Mouse (Mus musculus): Measurements from ENCODE around the gene Ssbp3. TPM values are rescaled to one million over a fixed set of nuclear protein-coding genes. Genes with fewer than 3 reads are reported as not detected.

Gene Ssbp3
- total RNA-seq, 2 experiments from 2014 or later = 89.5 to 106 TPM

GRCm38 (mm10) chr4:106905898-106906297 is 4.6 kb upstream of the Ssbp3 start:
- DNase-seq (ENCODE audit: low spot score in 2 of 2) = no peak

- DNase-seq (ENCODE audit: low spot score in 2 of 2) = no peak
These were observed 2.6 kb upstream of the Ssbp3 start for GRCm38 (mm10) chr4:106907701-106908425.

- DNase-seq (ENCODE audit: low spot score in 2 of 2) = no peak
These were observed 2.1 kb upstream of the Ssbp3 start for GRCm38 (mm10) chr4:106908426-106908809.

DNA sequence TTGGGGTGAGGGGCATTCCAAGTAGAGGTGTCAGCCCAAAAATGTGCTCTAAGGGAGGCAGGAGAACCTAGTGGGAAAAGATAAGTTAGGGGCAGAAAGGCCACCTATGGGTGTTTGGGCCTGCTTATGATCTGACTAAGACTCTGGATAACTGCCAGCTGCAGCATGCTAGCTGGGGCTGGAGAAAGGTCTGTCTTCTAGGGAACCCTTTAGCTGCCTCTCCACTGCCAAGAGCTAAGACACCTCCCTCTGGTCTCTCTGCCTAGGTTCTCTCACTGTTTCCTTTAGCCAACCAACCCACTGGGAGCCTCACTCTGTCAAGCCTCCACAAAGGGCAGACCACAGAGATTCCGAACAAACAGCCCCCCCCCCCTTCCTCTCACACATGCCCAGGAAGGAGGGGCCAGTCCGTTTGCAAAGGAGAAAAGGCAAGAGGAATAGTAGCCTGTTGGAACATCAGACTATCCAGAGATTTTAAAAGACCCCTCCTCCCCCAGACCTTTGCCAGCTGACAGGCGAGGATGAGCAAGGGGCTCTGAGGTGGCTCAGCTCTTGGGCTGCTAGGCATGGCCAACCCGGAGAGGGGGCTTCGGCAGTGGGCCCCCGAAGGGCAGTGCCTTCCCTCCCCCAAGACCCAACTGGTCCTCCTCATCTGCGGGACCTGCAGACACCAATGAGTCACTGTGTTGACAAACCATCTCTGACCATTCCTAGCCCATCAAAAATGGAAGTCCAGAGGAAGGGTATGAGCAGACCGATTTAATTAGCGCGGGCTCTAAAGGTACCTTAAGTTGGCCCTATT is 1.4 kb upstream of the Ssbp3 start:
- DNase-seq (ENCODE audit: low spot score in 2 of 2) = no peak

DNA sequence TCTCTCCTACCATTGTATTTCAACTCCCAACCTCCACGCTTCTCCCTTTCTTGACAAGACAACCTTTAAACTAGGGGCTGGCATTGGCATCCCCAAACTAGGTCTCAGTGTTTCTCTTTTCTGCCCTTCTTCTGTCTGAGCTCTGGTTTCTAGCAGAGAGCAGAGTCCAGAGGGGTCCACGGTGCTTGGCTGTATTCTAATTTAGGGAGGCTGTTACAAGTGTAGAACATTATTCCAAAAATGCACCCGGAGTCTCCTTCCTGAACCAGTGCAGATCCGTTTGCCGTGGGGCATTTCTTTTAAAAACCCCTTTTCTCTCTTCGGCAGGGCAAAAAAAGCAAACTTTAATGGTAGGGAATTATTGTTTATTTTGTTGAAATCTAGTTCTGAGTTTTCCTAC is 704 bp upstream of the Ssbp3 start:
- DNase-seq (ENCODE audit: low spot score in 2 of 2) = no peak

DNA sequence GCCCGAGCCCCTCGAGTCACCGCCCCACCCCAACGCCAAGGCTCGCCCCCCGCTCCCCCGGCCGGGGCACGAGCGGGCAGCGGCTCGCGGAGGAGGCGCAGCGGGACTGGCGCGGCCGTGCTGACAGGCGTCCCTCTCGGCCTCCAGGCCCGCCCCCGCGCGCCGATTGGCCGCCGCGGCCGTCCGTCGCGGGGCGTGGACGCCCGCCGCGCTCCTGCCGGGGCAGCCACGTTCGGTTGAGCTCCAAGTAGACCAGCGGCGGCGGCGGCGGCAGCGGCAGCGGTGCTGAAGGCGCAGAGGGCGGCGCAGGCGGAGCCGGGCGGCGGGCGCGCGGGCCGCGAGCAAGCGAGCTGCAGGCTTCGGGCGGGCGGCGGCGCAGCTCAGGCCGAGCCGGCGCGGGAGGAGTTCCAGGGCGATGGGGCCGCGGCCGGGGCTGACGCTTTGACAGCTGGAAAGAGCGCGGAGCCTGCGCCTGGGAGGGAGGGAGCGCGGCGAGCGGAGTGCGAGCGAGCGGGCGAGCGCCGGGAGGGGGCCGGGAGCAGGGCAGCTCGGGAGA is 823 bp downstream of the Ssbp3 start:
- peak; percentile 89 to 95 for DNase-seq (ENCODE audit: low spot score in 2 of 2)

- DNase-seq (ENCODE audit: low spot score in 2 of 2) = peak in 1 of 2 experiments; percentile 48
These were observed 1.6 kb downstream of the Ssbp3 start for GRCm38 (mm10) chr4:106911951-106912688.

DNA sequence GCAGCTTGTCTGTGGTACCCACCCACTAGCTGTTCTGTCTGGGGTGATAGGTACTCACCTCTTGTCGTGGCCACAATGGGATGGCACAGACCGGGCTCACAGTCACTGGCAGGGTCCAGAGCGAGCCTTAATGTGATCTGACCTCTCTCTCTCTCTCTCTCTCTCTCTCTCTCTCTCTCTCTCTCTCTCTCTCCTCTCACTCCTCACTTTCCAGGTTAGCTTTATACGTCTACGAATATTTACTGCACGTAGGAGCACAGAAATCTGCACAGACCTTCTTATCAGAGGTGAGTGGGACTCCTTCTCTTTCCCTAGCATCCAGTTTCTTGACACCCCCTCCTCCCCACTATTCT is 2.2 kb downstream of the Ssbp3 start:
- no peak for DNase-seq (ENCODE audit: low spot score in 2 of 2)

DNA sequence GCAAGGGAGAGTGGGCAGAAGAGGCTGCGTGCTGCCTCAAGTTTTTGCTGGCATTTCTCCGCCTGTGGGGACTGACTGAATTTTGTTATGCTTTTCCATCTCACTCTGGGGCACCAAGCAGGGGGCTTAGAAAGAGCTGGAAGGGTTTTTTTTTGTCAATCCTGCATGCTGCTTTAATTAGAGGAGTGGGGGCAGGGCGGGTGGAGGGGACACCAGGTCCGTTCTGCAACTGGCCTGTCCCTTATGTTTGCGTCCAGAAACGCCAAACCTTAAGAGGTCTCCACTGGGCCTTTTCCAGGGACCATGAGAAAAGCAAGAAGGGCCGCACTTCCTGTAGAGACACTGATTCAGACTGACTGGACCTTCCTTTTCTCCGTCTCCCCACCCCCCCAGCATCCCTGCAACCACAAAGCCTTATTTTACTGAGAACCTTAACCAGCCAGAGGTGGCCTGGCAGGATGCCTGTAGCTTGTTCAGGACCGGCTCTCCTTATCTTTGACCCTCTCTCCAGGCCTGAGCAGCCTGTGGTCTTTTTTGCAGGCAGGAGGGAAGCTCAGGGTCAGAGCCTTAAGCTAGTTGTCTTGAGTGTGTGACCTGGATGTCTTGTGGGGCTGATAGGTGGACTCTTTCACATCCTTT is 3.0 kb downstream of the Ssbp3 start:
- no peak for DNase-seq (ENCODE audit: low spot score in 2 of 2)

DNA sequence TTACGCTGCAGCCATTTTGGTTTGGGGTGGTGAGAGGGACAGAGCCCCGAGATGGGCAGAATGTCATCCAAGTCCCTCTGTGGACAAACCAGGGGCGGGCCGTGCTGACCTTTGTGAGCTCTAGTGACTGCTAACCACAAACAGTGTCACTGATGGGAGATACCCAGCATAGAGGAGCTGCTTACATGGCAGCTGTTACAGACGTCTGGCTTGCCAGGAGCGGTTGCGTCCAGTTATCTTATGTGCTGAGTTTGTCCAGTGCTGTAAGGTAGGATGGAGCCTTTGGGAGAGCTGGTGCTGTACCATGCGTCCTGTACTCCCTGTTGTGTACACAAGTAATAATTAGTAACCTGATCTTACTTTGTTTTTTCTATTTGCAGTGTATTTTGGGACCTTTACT is 4.8 kb downstream of the Ssbp3 start:
- no peak for DNase-seq (ENCODE audit: low spot score in 2 of 2)

DNA sequence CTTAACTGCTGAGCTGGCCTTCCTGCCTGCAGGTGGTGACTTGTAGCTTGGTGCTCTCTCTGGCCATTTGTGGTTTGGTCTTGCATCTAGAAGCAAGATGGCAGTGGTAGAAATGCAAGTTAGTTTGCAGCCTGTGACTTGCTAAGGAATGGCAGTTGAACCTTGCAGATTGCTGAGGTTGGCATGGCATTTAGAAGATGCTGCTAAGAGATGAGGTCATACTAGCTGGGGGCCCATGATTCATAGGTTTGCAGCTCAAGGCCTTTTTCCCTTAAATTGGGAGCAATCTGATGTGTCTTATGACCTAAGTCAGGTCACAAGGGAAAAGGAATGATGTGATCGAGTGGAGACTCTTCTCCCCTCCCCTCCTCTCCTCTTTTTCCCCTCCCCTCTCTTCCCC is 7.8 kb downstream of the Ssbp3 start:
- DNase-seq (ENCODE audit: low spot score in 2 of 2) = no peak

DNA sequence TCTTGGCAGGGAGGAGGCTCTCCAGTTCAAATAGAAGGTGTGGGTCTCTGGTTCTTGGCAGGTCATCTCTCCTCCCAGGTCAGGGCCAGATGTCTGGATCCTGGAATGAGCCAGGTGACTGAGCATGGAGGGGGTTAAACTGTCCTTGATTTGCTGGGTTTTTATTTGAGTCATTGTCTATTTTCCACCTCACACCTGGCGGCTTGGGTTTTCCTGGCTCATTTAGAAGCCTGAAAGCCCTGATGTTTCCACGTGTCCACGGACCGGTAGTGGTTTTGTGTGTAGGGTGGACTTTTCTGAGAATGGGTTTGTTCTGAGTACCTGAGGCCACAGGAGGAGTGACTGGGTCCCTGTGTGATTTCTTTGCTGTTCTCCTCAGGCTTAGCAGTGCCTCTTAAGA is 9.6 kb downstream of the Ssbp3 start:
- DNase-seq (ENCODE audit: low spot score in 2 of 2) = no peak

GRCm38 (mm10) chr4:106921375-106922336 is 11.2 kb downstream of the Ssbp3 start:
- peak; percentile 33 to 56 for DNase-seq (ENCODE audit: low spot score in 2 of 2)

GRCm38 (mm10) chr4:106922919-106923318 is 12.4 kb downstream of the Ssbp3 start:
- no peak for DNase-seq (ENCODE audit: low spot score in 2 of 2)

GRCm38 (mm10) chr4:106924175-106924574 is 13.7 kb downstream of the Ssbp3 start:
- no peak for DNase-seq (ENCODE audit: low spot score in 2 of 2)

DNA sequence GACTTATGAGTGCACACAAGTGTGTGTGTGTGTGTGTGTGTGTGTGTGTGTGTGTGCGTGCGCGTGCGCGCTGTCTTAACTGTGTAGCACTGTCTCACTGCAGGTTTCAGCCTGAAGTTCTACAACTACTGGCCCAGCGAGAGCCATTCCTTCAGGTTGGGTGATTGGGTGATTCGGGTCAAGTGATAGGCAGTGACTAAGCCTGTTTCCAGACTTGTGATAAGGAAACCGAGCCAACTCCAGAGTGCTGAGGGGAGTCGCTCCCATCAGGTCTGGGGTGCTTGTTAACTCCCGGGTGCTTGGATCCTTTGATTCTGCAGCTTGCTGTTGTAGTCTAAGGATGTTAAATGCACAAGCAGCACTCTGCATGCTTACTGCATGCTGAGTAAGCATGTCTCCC is 14.4 kb downstream of the Ssbp3 start:
- no peak for DNase-seq (ENCODE audit: low spot score in 2 of 2)

- no peak for DNase-seq (ENCODE audit: low spot score in 2 of 2)
These were observed 15.9 kb downstream of the Ssbp3 start for GRCm38 (mm10) chr4:106926401-106926800.

DNA sequence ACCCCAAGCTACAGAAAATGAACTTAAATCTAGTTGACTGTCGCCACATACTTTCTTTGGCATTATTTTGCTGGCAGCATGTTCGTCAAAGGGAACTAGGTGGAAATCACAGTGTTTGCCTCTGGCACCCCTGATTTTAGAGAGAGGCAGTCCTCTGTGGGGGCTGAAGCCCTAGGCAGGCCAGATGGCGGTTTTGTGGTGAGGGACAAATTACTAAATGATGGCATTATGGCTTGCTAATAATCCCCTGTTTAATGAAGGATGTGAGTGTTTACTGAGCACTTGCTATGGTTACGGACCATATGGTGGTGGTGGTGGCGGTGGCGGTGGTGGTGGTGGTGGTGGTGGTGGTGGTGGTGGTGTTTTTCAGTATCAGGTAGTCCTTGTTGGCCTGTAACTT is 16.5 kb downstream of the Ssbp3 start:
- no peak for DNase-seq (ENCODE audit: low spot score in 2 of 2)

- no peak for DNase-seq (ENCODE audit: low spot score in 2 of 2)
These were observed 18.5 kb downstream of the Ssbp3 start for GRCm38 (mm10) chr4:106928961-106929360.

DNA sequence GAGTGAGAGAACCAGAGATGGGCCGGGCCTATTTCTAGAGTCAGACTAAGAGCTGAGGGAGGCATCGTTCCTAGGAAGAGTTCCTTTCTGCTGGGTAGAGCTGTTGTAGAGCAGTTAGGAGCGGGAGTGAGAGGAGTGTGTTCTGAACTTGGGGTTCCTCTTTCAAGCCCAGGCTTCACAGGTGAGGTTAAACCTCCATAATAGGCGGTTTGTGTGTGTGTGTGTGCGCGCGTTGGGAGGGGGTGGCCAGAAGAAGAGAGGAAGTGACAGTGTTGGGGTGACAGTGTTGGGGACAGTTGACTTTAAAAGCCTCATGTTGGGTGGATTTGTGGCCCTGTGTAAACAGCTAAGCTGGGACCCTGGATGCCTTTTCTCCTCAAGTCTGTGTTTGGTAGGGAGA is 22.1 kb downstream of the Ssbp3 start:
- no peak for DNase-seq (ENCODE audit: low spot score in 2 of 2)

All from layer of hippocampus, postnatal 10 days (tissue).